Mouse (Mus musculus): ENCODE measurements around the gene Omg. TPM values are rescaled to one million over a fixed set of nuclear protein-coding genes. Genes with fewer than 3 reads are reported as not detected.

Gene Omg
- total and polyA plus RNA-seq, 3 experiments, result 0.06 TPM; not detected in 2

GRCm38 (mm10) chr11:79483876-79484528 lies 19.9 kb downstream of the Omg start:
- no peak overlapping the region for H3K27ac ChIP-seq
- H3K27me3 ChIP-seq (ENCODE audit: control insufficient read depth, insufficient read depth, low read length), result no peaks in the 10 kb centered on the region
- no peaks in the 10 kb centered on the region for H3K36me3 ChIP-seq (ENCODE audit: control insufficient read depth, insufficient read depth, low read length)
- no peak overlapping the region for H3K9ac ChIP-seq (ENCODE audit: low read depth, low read length)
- DNase-seq, result no peak
- no peaks in the 10 kb centered on the region for H3K79me2 ChIP-seq (replicated peaks; ENCODE audit: control insufficient read depth, insufficient read depth, low read length)
- intact Hi-C loops (cut with DNase I), result no loop called here
- H3K4me3 ChIP-seq, result no peak overlapping the region
- no peaks in the 10 kb centered on the region for H3K4me1 ChIP-seq (ENCODE audit: control insufficient read depth, insufficient read depth, low read length)
- TF ChIP-seq CTCF (IDR thresholded peaks at IDR 0.05) (no peak), POLR2A (IDR thresholded peaks at IDR 0.05; ENCODE audit: insufficient read depth, low read depth, low read length) (no peak), EP300 (IDR thresholded peaks at IDR 0.05; ENCODE audit: insufficient read depth, low read depth, low read length) (no peak)
- WGBS, result 91% methylated on average over 7 of the region's 7 CpGs

- H3K4me3 ChIP-seq, result no peak overlapping the region
- H3K27me3 ChIP-seq (ENCODE audit: control insufficient read depth, insufficient read depth, low read length), result no peaks in the 10 kb centered on the region
- no peak overlapping the region for H3K27ac ChIP-seq
- DNase-seq, result no peak
- no peak overlapping the region for H3K9ac ChIP-seq (ENCODE audit: low read depth, low read length)
- TF ChIP-seq EP300 (IDR thresholded peaks at IDR 0.05; ENCODE audit: insufficient read depth, low read depth, low read length) (no peak), CTCF (IDR thresholded peaks at IDR 0.05) (no peak)
- no peaks in the 10 kb centered on the region for H3K79me2 ChIP-seq (replicated peaks; ENCODE audit: control insufficient read depth, insufficient read depth, low read length)
- H3K4me1 ChIP-seq (ENCODE audit: control insufficient read depth, insufficient read depth, low read length), result no peaks in the 10 kb centered on the region
- WGBS, result 92% methylated on average over 6 of the region's 6 CpGs
- intact Hi-C loops (cut with DNase I), result no loop called here
- H3K36me3 ChIP-seq (ENCODE audit: control insufficient read depth, insufficient read depth, low read length), result no peaks in the 10 kb centered on the region; the same call in 1 of the 2 replicates
Measured at GRCm38 (mm10) chr11:79483392-79483791, 20.5 kb downstream of the Omg start.

GRCm38 (mm10) chr11:79468097-79468496 lies 35.8 kb downstream of the Omg start:
- TF ChIP-seq CTCF (IDR thresholded peaks at IDR 0.05) (no peak), POLR2A (IDR thresholded peaks at IDR 0.05; ENCODE audit: insufficient read depth, low read depth, low read length) (no peak), EP300 (IDR thresholded peaks at IDR 0.05; ENCODE audit: insufficient read depth, low read depth, low read length) (no peak)
- Histone ChIP-seq H3K27ac (no peak overlapping the region), H3K36me3 (ENCODE audit: control insufficient read depth, insufficient read depth, low read length) (no peaks in the 10 kb centered on the region), H3K4me1 (ENCODE audit: control insufficient read depth, insufficient read depth, low read length) (no peaks in the 10 kb centered on the region), H3K27me3 (ENCODE audit: control insufficient read depth, insufficient read depth, low read length) (no peaks in the 10 kb centered on the region), H3K79me2 (replicated peaks; ENCODE audit: control insufficient read depth, insufficient read depth, low read length) (no peaks in the 10 kb centered on the region), H3K9ac (ENCODE audit: low read depth, low read length) (no peak overlapping the region), H3K4me3 (no peak overlapping the region)
- intact Hi-C loops (cut with DNase I), result no loop called here
- WGBS, result 58% methylated on average over 1 of the region's 1 CpGs
- DNase-seq, result no peak

- Histone ChIP-seq H3K9ac (ENCODE audit: low read depth, low read length) (no peak overlapping the region), H3K27me3 (ENCODE audit: control insufficient read depth, insufficient read depth, low read length) (no peaks in the 10 kb centered on the region), H3K4me1 (ENCODE audit: control insufficient read depth, insufficient read depth, low read length) (no peaks in the 10 kb centered on the region), H3K4me3 (no peak overlapping the region), H3K27ac (no peak overlapping the region), H3K79me2 (replicated peaks; ENCODE audit: control insufficient read depth, insufficient read depth, low read length) (no peaks in the 10 kb centered on the region), H3K36me3 (ENCODE audit: control insufficient read depth, insufficient read depth, low read length) (peaks cover 3% of the 10 kb centered on the region)
- WGBS, result 92% methylated on average over 3 of the region's 3 CpGs
- intact Hi-C loops (cut with DNase I), result no loop called here
- no peak for DNase-seq
- no peak for TF ChIP-seq EP300 (IDR thresholded peaks at IDR 0.05; ENCODE audit: insufficient read depth, low read depth, low read length)
- TF ChIP-seq CTCF (IDR thresholded peaks at IDR 0.05), result no peak
- TF ChIP-seq POLR2A (IDR thresholded peaks at IDR 0.05; ENCODE audit: insufficient read depth, low read depth, low read length), result no peak
Measured at GRCm38 (mm10) chr11:79460756-79461450, 43.0 kb downstream of the Omg start.

GRCm38 (mm10) chr11:79459846-79460245 lies 44.0 kb downstream of the Omg start:
- H3K27me3 ChIP-seq (ENCODE audit: control insufficient read depth, insufficient read depth, low read length), result no peaks in the 10 kb centered on the region
- TF ChIP-seq POLR2A (IDR thresholded peaks at IDR 0.05; ENCODE audit: insufficient read depth, low read depth, low read length), result no peak
- TF ChIP-seq EP300 (IDR thresholded peaks at IDR 0.05; ENCODE audit: insufficient read depth, low read depth, low read length), result no peak
- no peak for TF ChIP-seq CTCF (IDR thresholded peaks at IDR 0.05)
- 62% methylated on average over 4 of the region's 4 CpGs for WGBS
- peaks cover 3% of the 10 kb centered on the region for H3K36me3 ChIP-seq (ENCODE audit: control insufficient read depth, insufficient read depth, low read length)
- no peak for DNase-seq
- no peaks in the 10 kb centered on the region for H3K79me2 ChIP-seq (replicated peaks; ENCODE audit: control insufficient read depth, insufficient read depth, low read length)
- no peaks in the 10 kb centered on the region for H3K4me1 ChIP-seq (ENCODE audit: control insufficient read depth, insufficient read depth, low read length)
- no peak overlapping the region for H3K9ac ChIP-seq (ENCODE audit: low read depth, low read length)
- H3K27ac ChIP-seq, result no peak overlapping the region
- intact Hi-C loops (cut with DNase I), result no loop called here
- no peak overlapping the region for H3K4me3 ChIP-seq

- no peak overlapping the region for H3K9ac ChIP-seq (ENCODE audit: low read depth, low read length)
- H3K36me3 ChIP-seq (ENCODE audit: control insufficient read depth, insufficient read depth, low read length), result peaks cover 3% of the 10 kb centered on the region
- intact Hi-C loops (cut with DNase I), result no loop called here
- H3K27ac ChIP-seq, result no peak overlapping the region
- H3K4me1 ChIP-seq (ENCODE audit: control insufficient read depth, insufficient read depth, low read length), result no peaks in the 10 kb centered on the region
- TF ChIP-seq EP300 (IDR thresholded peaks at IDR 0.05; ENCODE audit: insufficient read depth, low read depth, low read length) (no peak), CTCF (IDR thresholded peaks at IDR 0.05) (no peak), POLR2A (IDR thresholded peaks at IDR 0.05; ENCODE audit: insufficient read depth, low read depth, low read length) (no peak)
- no peaks in the 10 kb centered on the region for H3K79me2 ChIP-seq (replicated peaks; ENCODE audit: control insufficient read depth, insufficient read depth, low read length)
- WGBS, result 84% methylated on average over 3 of the region's 3 CpGs
- no peak overlapping the region for H3K4me3 ChIP-seq
- H3K27me3 ChIP-seq (ENCODE audit: control insufficient read depth, insufficient read depth, low read length), result no peaks in the 10 kb centered on the region
- DNase-seq, result no peak
Measured at GRCm38 (mm10) chr11:79457928-79458327, 46.0 kb downstream of the Omg start.
